ENCODE assay signal across 11 mouse cellular contexts in genomic region chr3:86143343-86143742, GRCm38 (mm10). TPM values are rescaled to one million over a fixed set of nuclear protein-coding genes. Genes with fewer than 3 reads are reported as not detected.
A peak's percentile ranks its signal among the peaks of the same experiment; 100 is the strongest.
DNase-seq lines count a peak whose midpoint lies in the region; ATAC-seq and TF ChIP-seq lines count a peak whose summit lies in the region.
"Had no signal": no experiment of that assay in that cellular context is flagged by ENCODE, and none has a peak within 500 bp of the region (broad histone marks: within the 10 kb centered on the region; RNA-seq: fewer than 3 reads in every experiment).

No protein-coding gene starts in this region.

- H3K9me3 ChIP-seq in hindbrain, postnatal 0 days (ENCODE audit: low read length) = no peaks in the 10 kb centered on the region

- intact Hi-C loops in left cerebral cortex, postnatal 36 days (cut with DNase I) = loop anchor here (2.0 to 10.0 kb wide), 2 partner anchors 81 to 569 kb away; partner anchors contain the start of genes Gatb and Lrba

- no peak for TF ChIP-seq CTCF in spleen, adult 2 months (IDR thresholded peaks at IDR 0.05; ENCODE audit: extremely low read depth, insufficient read depth, insufficient read length, insufficient replicate concordance)
- no peak for TF ChIP-seq CTCF in hindbrain, postnatal 0 days (IDR thresholded peaks at IDR 0.05; ENCODE audit: low read depth)

- H3K4me1 ChIP-seq in spleen, adult 2 months (ENCODE audit: control insufficient read depth, insufficient read depth, insufficient read length) = peaks cover 13% of the 10 kb centered on the region; the same call in 1 of the 2 replicates
- no peaks in the 10 kb centered on the region for H3K4me1 ChIP-seq in hindbrain, postnatal 0 days (ENCODE audit: insufficient read depth, low read length)

- TF ChIP-seq POLR2A in spleen, adult 2 months (IDR thresholded peaks at IDR 0.05; ENCODE audit: low read depth, low read length) = no peak

- peak overlapping the region; percentile 4; the same call in 1 of the 2 replicates for H3K4me3 ChIP-seq in spleen, adult 2 months (ENCODE audit: extremely low read depth, insufficient read depth, insufficient read length)
- H3K4me3 ChIP-seq in hindbrain, postnatal 0 days (ENCODE audit: low read length) = no peak overlapping the region

- 58% methylated on average over 6 of the region's 6 CpGs for WGBS in spleen, adult 2 months
- 88% methylated on average over 6 of the region's 6 CpGs for WGBS in hindbrain, postnatal 0 days

- no peak overlapping the region for H3K4me2 ChIP-seq in hindbrain, postnatal 0 days (ENCODE audit: low read depth, low read length)

- peak overlapping the region; percentile 37; the same call in 1 of the 2 replicates for H3K9ac ChIP-seq in hindbrain, postnatal 0 days (replicated peaks; ENCODE audit: low read length)

- peak overlapping the region; percentile 87 for H3K27ac ChIP-seq in spleen, adult 2 months (ENCODE audit: insufficient read depth, low read length)
- H3K27ac ChIP-seq in hindbrain, postnatal 0 days = no peak overlapping the region

- no peaks in the 10 kb centered on the region for H3K27me3 ChIP-seq in spleen, adult 2 months (ENCODE audit: control insufficient read depth, insufficient read depth, low read length)
- no peaks in the 10 kb centered on the region for H3K27me3 ChIP-seq in hindbrain, postnatal 0 days (ENCODE audit: insufficient read depth, low read length)

- DNase-seq in cerebellum, adult 11-12 months = peak; percentile 12
- no peak for DNase-seq in cerebellum, adult 18-20 months
- DNase-seq in spleen, adult 2 months (ENCODE audit: low read depth in 1 of 2, low spot score in 2 of 2) = no peak
- no peak for DNase-seq in spleen, postnatal 14 days (ENCODE audit: low spot score in 2 of 2)
- DNase-seq in hindbrain, postnatal 0 days (ENCODE audit: low spot score) = no peak
- peak; percentile 11 for DNase-seq in thymus, postnatal 14 days
- no peak for DNase-seq in layer of hippocampus, adult 9-10 months (ENCODE audit: low spot score)
- DNase-seq in left cerebral cortex, postnatal 36 days (ENCODE audit: low spot score in 2 of 2) = no peak
- DNase-seq: cerebellum, adult 11 months; kidney, postnatal 36 days; lung, adult 2 months had no signal

- H3K36me3 ChIP-seq in spleen, adult 2 months (ENCODE audit: control insufficient read depth, insufficient read depth, low read length) = peaks cover 14% of the 10 kb centered on the region
- peaks cover 11% of the 10 kb centered on the region; the same call in 1 of the 2 replicates for H3K36me3 ChIP-seq in hindbrain, postnatal 0 days (ENCODE audit: insufficient read depth, low read length)

- no peak for ATAC-seq in hindbrain, postnatal 0 days

RNA-seq across cellular contexts. Expression of gene Rps3a1, which starts 0.8 kb away (rescaled TPM):
- 185 and 218 TPM in 2 replicates for polyA plus RNA-seq in spleen, adult 2 months (2012; rRNA removed)
- total RNA-seq in hindbrain, postnatal 0 days (2014; rRNA removed) = 388 and 391 TPM in 2 replicates
- polyA plus RNA-seq in hindbrain, postnatal 0 days (2015; fragmentation: Nextera tagmentation; extraction: Ambion mirVana) = 638 and 648 TPM in 2 replicates
- total RNA-seq in left cerebral cortex, postnatal 36 days (2021) = 100 to 1,000 TPM; 339 to 380 TPM

Comparison
In these comparisons a context has a peak if more than half of its experiments do, and no peak if none do; other contexts are left out.
1. DNase-seq: peak in cerebellum, adult 11-12 months (single experiment) and thymus, postnatal 14 days (single experiment); none in cerebellum, adult 18-20 months (0 of 2), spleen, adult 2 months (0 of 2), spleen, postnatal 14 days (0 of 2), hindbrain, postnatal 0 days (single experiment), layer of hippocampus, adult 9-10 months (single experiment) and left cerebral cortex, postnatal 36 days (0 of 2).